Mouse (Mus musculus) right cerebral cortex, postnatal 36 days (tissue): ENCODE data around the gene Golph3.

Source experiments
- DNase-seq, 2 experiments: peaks; one replicate each; pipeline ENCODE4 v3.0.0; 2022; ENCODE audit warnings: low spot score in 2 of 2, mixed read lengths in 1 of 2

Golph3 gene

GRCm38 (mm10) chr15:12380057-12380456 is 58.8 kb downstream of the Golph3 start:
- no peak for DNase-seq

GRCm38 (mm10) chr15:12380548-12380947 is 59.3 kb downstream of the Golph3 start:
- DNase-seq: no peak

GRCm38 (mm10) chr15:12384679-12385078 is 63.4 kb downstream of the Golph3 start:
- DNase-seq: no peak

- DNase-seq: no peak
These were observed 67.7 kb downstream of the Golph3 start for GRCm38 (mm10) chr15:12388726-12389489.

- no peak for DNase-seq
These were observed 73.5 kb downstream of the Golph3 start for GRCm38 (mm10) chr15:12394758-12395157.

- no peak for DNase-seq
These were observed 75.8 kb downstream of the Golph3 start for GRCm38 (mm10) chr15:12397032-12397431.
